Mouse (Mus musculus) urinary bladder, postnatal 14 days (tissue): ENCODE measurements around the gene Iqschfp.

Experiments used
- DNase-seq: peaks from one replicate; pipeline ENCODE4 v3.0.0; 2021; ENCODE audit warnings: low spot score

Gene Iqschfp

DNA sequence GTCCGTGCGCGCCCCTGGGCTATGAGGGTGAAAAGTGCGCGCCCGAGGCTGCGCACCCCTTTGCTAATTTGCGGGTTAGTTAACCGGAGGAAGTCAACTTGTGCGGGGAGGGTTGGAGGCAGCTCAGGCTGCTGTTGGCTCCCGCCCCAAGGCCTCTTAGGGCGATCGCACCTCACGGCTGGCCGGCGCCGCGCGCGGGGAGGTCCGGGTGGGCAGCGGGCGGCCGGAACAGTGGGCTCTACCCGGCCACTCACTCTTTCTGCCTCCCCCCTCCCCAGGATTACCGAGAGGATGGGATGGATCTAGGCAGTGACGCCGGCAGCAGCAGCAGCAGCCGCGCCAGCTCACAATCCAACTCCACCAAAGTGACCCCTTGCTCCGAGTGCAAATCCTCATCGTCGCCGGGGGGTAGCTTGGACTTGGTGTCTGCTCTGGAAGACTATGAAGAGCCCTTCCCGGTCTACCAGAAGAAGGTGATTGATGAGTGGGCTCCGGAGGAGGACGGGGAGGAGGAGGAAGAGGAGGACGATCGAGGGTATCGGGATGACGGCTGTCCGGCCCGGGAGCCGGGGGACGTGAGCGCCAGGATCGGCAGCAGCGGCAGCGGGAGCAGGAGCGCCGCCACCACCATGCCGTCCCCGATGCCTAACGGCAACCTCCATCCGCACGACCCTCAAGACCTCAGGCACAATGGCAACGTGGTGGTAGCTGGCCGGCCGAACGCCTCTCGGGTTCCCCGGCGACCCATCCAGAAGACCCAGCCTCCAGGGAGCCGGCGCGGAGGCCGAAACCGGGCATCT, 602.5 kb downstream of the Iqschfp start:
- DNase-seq, result peak; percentile 17

DNA sequence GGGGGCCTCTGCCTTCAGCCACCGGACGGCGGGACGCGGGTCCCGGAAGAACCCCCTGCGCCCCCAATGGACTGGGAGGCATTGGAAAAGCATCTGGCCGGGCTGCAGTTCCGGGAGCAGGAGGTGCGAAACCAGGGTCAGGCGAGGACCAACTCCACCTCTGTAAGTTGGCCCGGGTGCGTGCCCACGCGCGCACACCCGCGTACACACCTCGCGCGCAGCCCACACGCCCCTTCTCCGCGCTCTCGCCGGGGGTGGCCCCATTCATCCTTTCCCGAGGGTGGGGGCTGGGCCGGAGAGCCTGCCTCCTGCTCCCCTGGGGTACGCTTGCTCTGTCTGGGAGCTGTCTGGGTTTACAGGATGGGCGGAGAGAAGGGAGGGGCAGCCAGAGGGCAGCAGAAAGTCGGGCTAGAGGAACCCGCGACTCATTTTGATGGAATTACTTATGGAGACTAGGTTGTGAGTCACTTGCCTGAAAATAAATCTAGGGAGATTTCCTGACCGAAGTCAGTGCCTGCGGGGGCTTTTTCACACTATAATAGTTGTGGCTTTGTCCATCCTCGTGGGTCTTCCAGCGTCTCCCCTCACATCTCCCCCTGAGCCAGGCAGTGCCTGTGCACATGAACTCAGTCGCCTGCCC, 603.2 kb downstream of the Iqschfp start:
- DNase-seq, result peak; percentile 60

DNA sequence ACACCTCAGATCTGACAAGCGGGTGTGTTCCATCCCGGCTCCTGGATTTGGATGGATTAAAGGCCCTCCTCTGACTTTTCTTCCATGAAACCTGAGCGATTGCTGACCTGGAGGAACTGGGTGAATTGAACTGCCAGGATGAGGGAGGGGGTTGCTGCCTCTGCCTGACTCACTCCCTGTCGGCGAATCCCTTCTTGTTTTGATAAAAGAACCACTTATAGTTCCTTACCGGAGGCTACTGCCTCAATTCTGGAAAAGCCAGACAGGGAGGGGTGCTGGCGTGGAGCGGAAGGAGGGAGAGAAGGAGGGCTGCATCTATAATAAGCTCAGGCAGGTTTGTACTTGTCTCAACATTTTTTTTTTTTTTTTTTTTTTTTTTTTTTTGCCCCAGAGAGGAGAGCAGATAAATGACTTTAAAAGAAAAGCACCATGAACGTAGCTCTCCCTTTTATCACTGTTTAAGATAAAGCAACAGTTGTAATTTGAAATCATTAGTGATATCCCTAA, 603.8 kb downstream of the Iqschfp start:
- peak; percentile 19 for DNase-seq

DNA sequence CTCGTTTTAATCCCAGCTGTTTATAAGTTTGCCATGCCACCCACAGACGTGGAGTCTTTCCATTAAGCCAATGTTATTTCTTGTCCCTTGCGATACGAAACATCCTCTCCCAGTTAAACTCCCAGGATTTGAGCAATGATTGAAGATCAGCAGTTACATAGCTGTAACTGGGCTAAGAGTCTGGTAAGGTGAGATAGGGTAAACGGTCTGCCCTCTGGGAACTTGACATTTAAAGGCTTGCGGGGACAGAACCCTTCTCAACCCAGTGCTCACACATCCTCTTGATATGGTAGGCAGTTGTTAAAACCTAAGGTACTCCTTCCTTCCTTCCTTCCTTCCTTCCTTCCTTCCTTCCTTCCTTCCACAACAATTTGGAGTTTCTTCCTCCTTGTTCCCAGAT, 604.5 kb downstream of the Iqschfp start:
- DNase-seq, result no peak

DNA sequence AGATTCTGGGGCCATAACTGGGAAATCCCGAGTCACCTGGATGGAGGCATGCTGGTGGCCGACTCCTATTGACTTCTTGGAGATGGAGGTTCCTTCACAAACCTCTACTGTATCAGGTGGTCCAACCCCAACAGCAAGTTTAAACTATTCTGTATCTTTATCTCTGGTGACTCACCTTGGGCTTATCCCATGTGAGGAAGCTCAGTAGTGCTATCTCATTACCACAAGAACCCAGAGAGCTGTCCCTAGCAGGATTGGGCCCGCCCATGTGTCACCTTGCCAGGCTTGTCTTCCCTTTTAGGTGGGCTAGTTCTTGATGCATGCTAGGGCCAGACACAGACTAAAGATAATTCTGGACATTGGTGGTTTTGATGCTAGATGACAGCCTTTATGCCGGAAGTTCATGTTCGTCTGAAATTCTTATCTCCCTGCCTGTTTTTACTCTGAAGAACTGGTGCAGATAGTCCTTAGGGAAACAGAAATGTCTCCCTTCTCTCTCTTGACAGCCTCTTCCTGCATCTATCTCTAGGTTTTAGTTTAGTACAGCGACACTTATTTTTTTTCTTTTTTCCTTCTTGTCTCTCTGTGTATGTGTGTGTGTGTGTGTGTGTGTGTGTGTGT, 607.6 kb downstream of the Iqschfp start:
- DNase-seq, result no peak

DNA sequence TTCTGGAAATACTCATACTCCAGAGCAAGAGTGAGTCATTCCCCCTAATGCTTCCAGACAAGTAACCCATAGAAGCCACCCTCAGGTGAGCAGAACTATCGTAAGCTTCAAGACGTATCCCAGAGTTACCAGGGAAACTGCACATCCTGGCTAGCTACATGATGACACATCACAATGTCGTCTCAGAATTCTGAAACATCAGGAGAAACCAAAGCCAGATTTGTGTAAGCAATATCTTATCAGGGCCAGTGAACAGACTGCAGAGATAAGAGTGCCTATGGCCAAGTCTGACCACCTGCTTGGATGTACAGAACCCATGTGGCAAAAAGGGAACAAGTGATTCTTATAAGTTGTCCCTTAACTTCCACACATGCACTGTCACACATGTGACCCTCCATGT, 612.8 kb downstream of the Iqschfp start:
- no peak for DNase-seq

DNA sequence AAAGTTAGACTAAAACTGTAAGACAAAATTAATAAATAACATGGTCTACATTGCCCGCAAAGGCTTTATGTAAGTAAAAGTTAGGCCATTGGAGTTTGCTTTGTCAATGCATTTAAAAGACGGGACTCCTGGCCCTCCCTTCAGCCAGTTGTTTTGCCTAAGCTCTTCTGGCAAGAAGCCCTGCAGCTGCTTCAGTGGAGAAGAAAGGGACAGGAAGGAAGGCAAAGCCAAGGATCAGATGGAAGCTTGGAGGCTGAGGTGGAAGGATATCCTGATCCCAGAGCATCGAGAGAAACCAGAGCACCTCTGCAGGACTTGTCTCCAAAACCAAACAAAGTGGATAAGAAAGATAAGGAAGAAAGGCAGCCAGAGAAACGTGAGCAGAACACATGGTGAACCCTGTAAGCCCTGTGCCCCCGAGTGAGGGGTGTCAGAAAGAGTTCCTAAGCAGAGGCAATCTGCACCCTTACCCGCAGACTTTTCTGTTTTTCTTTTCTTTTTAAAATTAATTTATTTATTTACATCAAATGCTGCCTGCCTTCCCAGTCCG, 614.8 kb downstream of the Iqschfp start:
- DNase-seq, result no peak

DNA sequence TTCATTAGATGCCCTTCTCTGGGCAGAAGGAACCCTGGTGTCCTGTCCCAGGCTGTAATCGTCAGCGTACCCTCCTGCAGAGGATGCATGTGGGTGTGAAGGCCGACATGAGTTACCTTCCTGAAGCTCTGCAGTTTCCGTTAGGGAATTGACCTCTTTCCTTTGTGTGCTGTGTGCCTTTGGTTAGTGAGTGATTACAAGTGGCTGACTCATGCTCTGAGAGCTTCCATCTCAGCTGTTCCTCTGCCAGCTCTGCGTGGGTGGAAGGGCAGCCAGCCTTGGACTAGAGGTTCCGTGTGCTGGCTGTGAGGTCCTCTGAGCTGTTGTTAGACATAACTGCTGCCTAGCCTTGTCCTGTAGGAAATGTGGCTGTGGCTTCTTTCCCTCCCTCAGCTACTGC, 616.6 kb downstream of the Iqschfp start:
- peak; percentile 75 for DNase-seq

DNA sequence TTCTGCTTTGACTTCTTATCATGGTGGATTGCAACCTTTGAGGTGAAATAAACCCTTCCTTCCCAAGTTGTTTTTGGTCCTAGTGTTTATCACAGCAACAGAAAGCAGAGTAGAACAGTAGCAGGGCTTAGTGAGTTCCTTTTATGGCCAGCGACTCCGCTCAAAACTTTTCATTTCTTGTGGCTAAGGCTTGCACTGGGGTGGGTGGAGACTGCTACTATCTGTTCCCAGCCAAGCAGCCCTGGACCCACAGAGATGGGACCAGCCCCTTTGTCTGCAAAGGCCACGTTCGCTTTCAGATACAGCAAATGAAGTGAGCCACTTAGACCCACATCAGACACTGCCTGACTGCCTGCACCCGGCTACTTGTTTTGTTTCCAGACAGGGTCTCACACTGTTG, 618.8 kb downstream of the Iqschfp start:
- no peak for DNase-seq

DNA sequence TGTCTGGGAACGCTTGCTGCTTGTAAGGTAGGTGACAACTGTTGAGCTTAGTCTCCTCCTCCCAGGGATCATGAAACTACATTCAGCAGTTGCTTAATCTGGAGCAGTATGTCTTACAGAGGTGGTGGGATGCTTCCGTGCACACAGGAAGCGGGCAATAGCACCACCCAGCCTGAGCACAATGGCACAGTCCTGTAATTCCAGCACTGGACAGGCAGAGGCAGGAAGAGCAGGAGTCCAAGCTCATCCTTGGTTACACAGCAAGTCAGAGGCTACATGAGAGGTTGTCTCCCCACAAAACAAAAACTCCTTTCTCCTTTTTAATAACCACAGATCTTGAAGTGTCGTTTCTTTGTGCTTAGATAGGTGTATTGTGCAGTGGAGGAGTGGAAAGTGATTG, 619.7 kb downstream of the Iqschfp start:
- no peak for DNase-seq

DNA sequence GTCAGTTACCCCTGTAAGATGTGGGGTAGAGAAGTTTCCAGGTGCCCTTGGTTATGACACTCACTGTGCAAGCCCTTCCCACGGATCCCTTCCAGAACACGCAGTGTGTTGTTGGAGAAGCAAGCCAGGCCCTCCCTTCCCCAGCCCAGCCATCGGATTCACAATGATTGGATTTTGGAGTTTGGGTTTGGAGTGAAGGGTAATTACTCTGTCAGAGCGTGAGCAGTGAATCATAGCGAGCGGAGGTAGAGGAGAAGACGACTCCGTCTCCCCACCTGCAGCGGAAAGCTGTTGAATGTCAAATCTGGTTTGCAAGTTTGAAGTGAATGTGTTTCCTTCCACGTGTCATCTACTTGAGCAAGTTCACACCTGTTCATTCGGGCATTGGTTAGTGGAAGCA, 620.3 kb downstream of the Iqschfp start:
- no peak for DNase-seq

DNA sequence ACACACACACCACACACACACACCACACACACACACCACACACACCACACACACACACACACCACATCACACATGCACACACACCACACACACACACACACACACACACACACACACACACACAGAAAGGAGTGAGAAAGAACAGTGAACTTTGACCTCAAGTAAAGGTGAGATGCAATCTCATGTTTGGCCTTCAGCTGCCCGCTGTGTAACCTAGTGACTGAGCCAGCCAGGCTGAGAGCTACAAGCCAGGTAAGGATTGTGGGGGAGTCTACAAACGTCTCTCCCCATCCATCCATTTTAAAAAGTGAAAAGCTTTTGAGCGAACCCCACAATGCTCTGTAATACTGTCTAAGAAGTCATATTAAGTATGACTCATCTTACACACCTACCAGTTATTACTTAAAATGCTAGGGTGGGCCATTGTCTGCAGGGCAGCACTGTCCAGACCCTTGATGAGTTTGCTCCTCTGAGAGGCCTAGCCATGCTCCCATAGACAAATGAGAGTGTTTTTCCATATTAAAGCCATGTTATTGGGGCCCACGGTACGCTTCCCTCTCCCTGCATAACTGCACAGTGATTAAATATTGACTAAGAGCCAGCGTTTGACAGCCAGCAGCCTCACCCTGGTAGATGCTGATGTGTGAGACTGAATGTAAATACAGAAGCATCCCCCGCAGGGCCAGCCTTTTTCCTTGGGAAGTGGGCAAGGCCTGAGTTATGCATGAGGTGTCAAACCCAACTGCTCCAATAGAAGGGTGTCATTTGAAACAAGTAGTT, 621.5 kb downstream of the Iqschfp start:
- no peak for DNase-seq

DNA sequence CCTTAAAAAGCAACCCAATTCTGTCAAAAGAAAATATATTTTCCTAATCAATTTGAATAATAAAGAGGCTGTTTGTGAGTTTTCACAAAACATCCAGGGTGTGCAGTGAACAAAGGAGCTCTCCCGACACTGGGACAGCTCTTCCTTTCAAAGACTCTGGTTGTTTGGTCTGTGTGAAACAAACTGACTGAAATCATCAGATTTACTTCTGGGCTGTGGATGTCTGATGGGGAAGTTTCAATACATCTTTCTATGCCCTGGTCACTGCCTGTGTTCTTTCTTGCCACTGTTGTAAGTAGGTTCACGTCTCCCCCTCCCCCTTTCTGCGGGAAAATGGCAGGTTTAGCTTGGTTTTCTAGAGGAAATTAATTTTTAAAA, 622.1 kb downstream of the Iqschfp start:
- DNase-seq, result no peak

DNA sequence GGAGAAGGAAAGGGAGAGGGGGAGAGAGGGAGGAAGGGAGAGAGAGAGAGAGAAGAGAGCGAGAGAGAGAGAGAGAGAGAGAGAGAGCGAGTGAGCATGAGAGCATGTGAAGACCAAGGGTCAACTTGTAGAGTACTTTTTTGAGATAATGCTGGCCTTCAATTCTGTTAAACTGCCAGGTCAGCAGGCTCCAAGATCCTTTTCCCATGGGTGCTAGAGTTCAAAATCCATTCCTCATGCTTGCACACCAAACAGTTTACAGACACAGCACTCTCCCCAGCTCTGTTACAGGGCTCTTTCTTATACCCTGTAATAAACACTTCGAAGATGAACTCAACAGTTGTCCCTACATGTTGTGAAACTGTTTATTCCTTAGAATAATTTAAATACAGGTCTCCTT, 622.7 kb downstream of the Iqschfp start:
- DNase-seq, result no peak

DNA sequence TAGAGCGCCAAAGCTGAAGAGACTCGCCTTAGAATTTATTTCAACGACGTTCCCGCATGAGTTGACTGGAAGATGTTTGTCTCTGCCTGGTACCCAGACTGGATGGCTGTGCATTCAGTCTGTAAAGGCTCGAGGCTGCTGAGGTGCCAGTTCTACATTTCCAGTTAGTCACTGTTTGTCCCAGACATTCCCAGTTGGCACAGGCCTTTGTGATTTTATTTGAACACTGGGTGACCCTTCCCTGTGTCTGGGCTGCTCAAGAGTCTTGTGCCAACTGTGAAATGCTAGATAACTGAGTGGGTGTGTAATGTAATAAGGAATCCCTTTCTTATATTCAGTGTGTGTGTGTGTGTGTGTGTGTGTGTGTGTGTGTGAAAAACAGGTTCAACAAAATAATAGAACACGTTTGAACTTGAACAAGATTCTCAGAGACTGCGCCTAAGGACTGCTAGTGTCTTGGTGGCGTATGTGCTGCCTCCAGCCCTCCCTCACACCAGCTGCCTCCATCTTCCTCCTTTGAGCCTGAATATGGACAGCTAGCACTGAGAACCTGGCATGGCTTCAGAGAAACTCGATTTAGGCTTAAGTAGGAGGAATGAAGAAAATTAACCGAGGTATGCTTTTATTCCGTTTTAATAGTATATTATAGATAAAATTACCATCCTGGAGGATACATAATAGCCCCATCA, 624.5 kb downstream of the Iqschfp start:
- no peak for DNase-seq

DNA sequence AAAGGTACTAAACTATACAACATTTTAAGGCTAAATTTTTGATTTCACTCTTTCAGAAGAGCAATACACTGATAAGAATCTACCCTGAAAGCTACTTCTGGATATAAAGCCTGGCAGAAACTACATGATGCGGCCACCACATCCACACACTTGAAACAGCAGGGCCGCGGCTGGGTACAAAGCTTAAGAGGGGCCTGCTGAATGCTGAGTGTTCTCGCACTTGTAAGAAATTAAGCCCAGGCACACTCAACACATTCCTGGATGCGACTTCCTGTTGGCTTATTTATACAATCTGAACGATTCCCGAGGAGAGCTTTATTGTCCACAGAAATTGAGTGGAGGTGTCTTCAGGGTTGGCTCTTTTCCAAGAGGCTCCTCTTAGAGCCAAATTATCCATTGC, 625.2 kb downstream of the Iqschfp start:
- DNase-seq, result no peak

DNA sequence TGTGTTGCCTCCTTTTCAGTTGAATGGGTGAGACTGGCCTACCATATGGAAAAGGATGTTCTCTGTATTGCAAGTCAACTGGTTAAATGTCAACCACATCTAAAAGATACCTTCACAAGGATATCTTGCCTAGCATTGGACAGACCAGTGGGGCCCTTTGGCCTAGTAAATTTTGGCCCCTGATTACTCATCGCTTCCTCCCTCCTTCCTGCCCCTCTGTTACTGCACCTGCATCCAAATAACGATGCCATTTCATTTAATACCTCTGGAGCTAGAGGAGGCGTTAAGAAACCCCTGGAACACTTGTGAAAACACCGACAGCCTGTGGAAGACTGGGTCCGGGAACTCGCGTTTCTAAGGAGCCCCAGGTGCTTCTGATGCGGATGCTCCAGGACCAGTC, 626.0 kb downstream of the Iqschfp start:
- DNase-seq, result no peak

DNA sequence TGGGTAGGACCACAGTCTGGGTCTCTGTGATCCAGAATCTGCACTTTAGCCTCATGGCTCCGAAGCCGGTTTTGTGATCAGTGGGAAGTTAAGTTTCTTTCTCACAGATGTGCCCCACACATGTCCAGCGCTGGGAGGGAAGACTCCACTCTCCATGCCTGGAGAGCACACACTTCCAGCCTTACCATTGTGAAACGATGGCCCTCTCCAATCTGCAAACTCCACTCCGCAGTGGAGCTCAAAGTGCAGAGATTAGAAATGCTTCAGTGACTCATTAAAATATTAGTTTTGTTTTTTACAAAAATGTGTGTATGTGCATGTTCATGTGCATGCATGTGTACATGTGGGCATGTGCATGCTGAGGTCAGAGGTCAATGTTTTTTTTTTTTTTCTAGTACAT, 626.6 kb downstream of the Iqschfp start:
- DNase-seq, result no peak

DNA sequence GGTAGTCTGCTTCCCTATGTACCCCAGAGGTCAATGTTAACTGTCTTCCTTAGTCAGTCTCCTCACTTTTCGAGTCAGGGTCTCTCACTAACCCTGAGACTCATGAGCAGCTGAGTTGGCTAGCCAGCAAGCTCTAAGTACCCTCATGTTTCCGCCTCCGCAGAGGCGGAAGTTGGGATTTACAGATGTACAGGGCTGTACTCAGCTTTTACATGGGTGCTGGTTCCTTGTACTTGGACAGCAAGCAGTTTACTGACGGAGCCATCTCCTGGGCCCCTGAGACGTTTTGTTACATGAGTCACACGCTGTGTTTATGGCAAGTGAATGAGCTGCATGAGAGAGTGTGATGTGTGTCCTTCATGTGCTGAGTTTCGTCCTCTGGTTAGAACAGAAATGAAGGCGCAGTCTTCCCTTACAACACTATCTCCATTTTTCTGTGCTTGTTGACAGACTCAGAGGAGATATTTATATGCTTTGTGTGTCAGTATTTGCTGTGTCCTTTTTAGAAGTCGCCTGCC, 633.4 kb downstream of the Iqschfp start:
- no peak for DNase-seq

DNA sequence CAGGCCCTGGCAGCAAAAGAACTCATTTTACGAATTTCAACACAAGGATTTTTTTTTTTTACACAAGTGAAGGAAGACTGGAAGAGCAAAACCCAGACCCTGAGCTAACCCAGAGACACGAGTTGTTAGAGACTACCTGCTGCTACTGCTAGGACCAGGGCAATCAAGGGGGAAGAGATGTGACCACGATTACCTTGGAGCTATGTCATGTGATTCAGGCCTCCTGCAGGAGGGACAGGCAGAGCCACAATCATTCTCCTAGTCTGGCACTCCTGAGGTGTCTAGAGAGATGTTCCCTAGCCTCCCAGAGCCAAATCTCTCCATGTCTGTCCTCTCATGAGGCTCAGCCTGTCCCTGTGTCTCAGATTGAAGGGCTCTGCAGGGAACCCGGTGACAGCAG, 634.4 kb downstream of the Iqschfp start:
- no peak for DNase-seq

DNA sequence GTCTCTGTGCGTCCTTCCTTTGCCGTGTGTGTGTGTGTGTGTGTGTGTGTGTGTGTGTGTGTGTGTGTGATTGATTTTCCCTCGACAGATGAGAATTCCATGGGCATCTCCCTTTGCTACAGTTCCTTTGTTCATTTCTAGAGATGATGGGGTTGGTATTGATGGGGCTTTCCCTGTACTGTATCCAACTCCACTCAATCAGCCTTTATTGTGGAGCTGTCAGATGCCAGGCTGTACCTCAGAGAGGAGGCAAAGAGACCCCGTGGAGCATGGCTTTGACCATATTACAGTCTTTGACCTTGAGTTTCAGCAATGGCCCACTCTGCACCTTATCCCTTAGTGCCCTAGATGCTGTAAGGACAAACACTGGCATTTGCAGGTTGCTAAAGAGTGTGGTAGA, 635.1 kb downstream of the Iqschfp start:
- DNase-seq, result no peak
